Mouse (Mus musculus) neural tube, embryonic 15.5 days (tissue): ENCODE results near the gene Aftph. TPM values are rescaled to one million over a fixed set of nuclear protein-coding genes. Genes with fewer than 3 reads are reported as not detected.

ENCODE experiments used
- polyA plus RNA-seq: library from polyadenylated mRNA; unstranded; fragments of >200 nt; fragmentation: Nextera tagmentation; extraction: Ambion mirVana; gene quantifications from 2 replicates; pipeline ENCODE4 v1.2.1, GENCODE M21; 2015

Gene Aftph
- polyA plus RNA-seq, 1 experiment from 2014 or later, result 33.8 TPM

Other genes starting within 250 kb of the Aftph start
- gene Sertad2, start 198.3 kb downstream of the Aftph start, polyA plus RNA-seq, result 27.6 and 28.0 TPM in 2 replicates
- 63.9 and 70.5 TPM in 2 replicates for gene Lgalsl, start 89.5 kb upstream of the Aftph start, polyA plus RNA-seq